Mouse (Mus musculus) urinary bladder, postnatal 10 days (tissue): ENCODE measurements around the gene Hand1.
"Not testable (repeated sequence)": the region's sequence is repeated elsewhere in the genome, so short reads cannot be mapped to it uniquely, and the experiment has no call there.

Source experiments
- DNase-seq: peaks from one replicate; pipeline ENCODE4 v3.0.0; 2022; ENCODE audit warnings: low spot score

The Hand1 gene

GRCm38 (mm10) chr11:57833296-57833977 is 819 bp upstream of the Hand1 start:
- DNase-seq = no peak

GRCm38 (mm10) chr11:57831861-57832260 is 757 bp downstream of the Hand1 start:
- no peak for DNase-seq

- DNase-seq = no peak
Measured at GRCm38 (mm10) chr11:57831281-57831781, 1.3 kb downstream of the Hand1 start.

- DNase-seq = no peak
Measured at GRCm38 (mm10) chr11:57829871-57830775, 2.5 kb downstream of the Hand1 start.

- DNase-seq = no peak
Measured at GRCm38 (mm10) chr11:57828955-57829870, 3.4 kb downstream of the Hand1 start.

GRCm38 (mm10) chr11:57827915-57828545 is 4.6 kb downstream of the Hand1 start:
- no peak for DNase-seq

GRCm38 (mm10) chr11:57827048-57827914 is 5.3 kb downstream of the Hand1 start:
- no peak for DNase-seq

GRCm38 (mm10) chr11:57825234-57825633 is 7.4 kb downstream of the Hand1 start:
- not testable (repeated sequence) for DNase-seq

GRCm38 (mm10) chr11:57823714-57824113 is 8.9 kb downstream of the Hand1 start:
- DNase-seq = no peak

GRCm38 (mm10) chr11:57823159-57823558 is 9.5 kb downstream of the Hand1 start:
- DNase-seq = not testable (repeated sequence)

GRCm38 (mm10) chr11:57819999-57820581 is 12.5 kb downstream of the Hand1 start:
- peak; percentile 72 for DNase-seq

- no peak for DNase-seq
Measured at GRCm38 (mm10) chr11:57818189-57818588, 14.4 kb downstream of the Hand1 start.

- DNase-seq = no peak
Measured at GRCm38 (mm10) chr11:57813641-57814040, 19.0 kb downstream of the Hand1 start.

- no peak for DNase-seq
Measured at GRCm38 (mm10) chr11:57812212-57812611, 20.4 kb downstream of the Hand1 start.

- no peak for DNase-seq
Measured at GRCm38 (mm10) chr11:57811006-57811405, 21.6 kb downstream of the Hand1 start.

- no peak for DNase-seq
Measured at GRCm38 (mm10) chr11:57809732-57810098, 22.9 kb downstream of the Hand1 start.

- DNase-seq = no peak
Measured at GRCm38 (mm10) chr11:57809017-57809731, 23.4 kb downstream of the Hand1 start.

GRCm38 (mm10) chr11:57805047-57805446 is 27.6 kb downstream of the Hand1 start:
- DNase-seq = no peak

GRCm38 (mm10) chr11:57802511-57802870 is 30.1 kb downstream of the Hand1 start:
- no peak for DNase-seq
